Mouse (Mus musculus): ENCODE results near the gene Cryl1. TPM values are rescaled to one million over a fixed set of nuclear protein-coding genes. Genes with fewer than 3 reads are reported as not detected.

The Cryl1 gene
- polyA plus RNA-seq, 2 experiments: 6.0 to 7.4 TPM

- peak overlapping the region; percentile 22 for H3K27ac ChIP-seq
- H3K4me1 ChIP-seq (replicated peaks; ENCODE audit: control insufficient read depth in 2 of 2, insufficient read depth in 2 of 2, low read length in 1 of 2): peaks cover 3 to 13% of the 10 kb centered on the region in 2 experiments; a peak in 3 of 4 replicates
- H3K27me3 ChIP-seq (ENCODE audit: control insufficient read depth, insufficient read depth, low read length): no peaks in the 10 kb centered on the region
- no peaks in the 10 kb centered on the region for H3K36me3 ChIP-seq (replicated peaks; ENCODE audit: control insufficient read depth, insufficient read depth, low read depth)
- peak overlapping the region; percentile 69 for H3K9ac ChIP-seq (replicated peaks)
- 6% methylated on average over 13 of the region's 13 CpGs for WGBS (ENCODE audit: insufficient replicate concordance)
- no peak for TF ChIP-seq CTCF (IDR thresholded peaks at IDR 0.05; ENCODE audit: low read depth)
- DNase-seq (ENCODE audit: low read depth in 3 of 3, low spot score in 3 of 3) (no peak), ATAC-seq (ENCODE audit: insufficient read depth) (peak; percentile 32; the same call in 1 of the 2 replicates)
- no peaks in the 10 kb centered on the region for H3K9me3 ChIP-seq (ENCODE audit: control insufficient read depth, low read length)
- peak overlapping the region; percentile 65 to 74 for H3K4me3 ChIP-seq (ENCODE audit: insufficient read depth in 1 of 2, low read depth in 2 of 2, low read length in 2 of 2)
- peak overlapping the region; percentile 91 for H3K4me2 ChIP-seq (ENCODE audit: low read depth)
Observed at GRCm38 (mm10) chr14:57398813-57399427, 591 bp upstream of the Cryl1 start.

GRCm38 (mm10) chr14:57397221-57397620, 1.1 kb downstream of the Cryl1 start:
- Histone ChIP-seq H3K4me1 (replicated peaks; ENCODE audit: control insufficient read depth in 2 of 2, insufficient read depth in 2 of 2, low read length in 1 of 2) (peaks cover 0 to 10% of the 10 kb centered on the region in 2 experiments; a peak in 3 of 4 replicates), H3K4me2 (ENCODE audit: low read depth) (no peak overlapping the region), H3K27me3 (ENCODE audit: control insufficient read depth, insufficient read depth, low read length) (no peaks in the 10 kb centered on the region), H3K27ac (no peak overlapping the region), H3K36me3 (replicated peaks; ENCODE audit: control insufficient read depth, insufficient read depth, low read depth) (no peaks in the 10 kb centered on the region), H3K4me3 (ENCODE audit: insufficient read depth in 1 of 2, low read depth in 2 of 2, low read length in 2 of 2) (no peak overlapping the region), H3K9me3 (ENCODE audit: control insufficient read depth, low read length) (no peaks in the 10 kb centered on the region), H3K9ac (replicated peaks) (no peak overlapping the region)
- DNase-seq (ENCODE audit: low read depth in 3 of 3, low spot score in 3 of 3) (no peak), ATAC-seq (ENCODE audit: insufficient read depth) (no peak)
- 74% methylated on average over 5 of the region's 5 CpGs for WGBS (ENCODE audit: insufficient replicate concordance)
- TF ChIP-seq EP300 (IDR thresholded peaks at IDR 0.05; ENCODE audit: low read depth): no peak
- no peak for TF ChIP-seq CTCF (IDR thresholded peaks at IDR 0.05; ENCODE audit: low read depth)

GRCm38 (mm10) chr14:57395470-57395869, 2.9 kb downstream of the Cryl1 start:
- Histone ChIP-seq H3K27me3 (ENCODE audit: control insufficient read depth, insufficient read depth, low read length) (no peaks in the 10 kb centered on the region), H3K27ac (no peak overlapping the region), H3K4me3 (ENCODE audit: insufficient read depth in 1 of 2, low read depth in 2 of 2, low read length in 2 of 2) (no peak overlapping the region), H3K9me3 (ENCODE audit: control insufficient read depth, low read length) (no peaks in the 10 kb centered on the region), H3K4me2 (ENCODE audit: low read depth) (no peak overlapping the region), H3K9ac (replicated peaks) (no peak overlapping the region), H3K36me3 (replicated peaks; ENCODE audit: control insufficient read depth, insufficient read depth, low read depth) (no peaks in the 10 kb centered on the region), H3K4me1 (replicated peaks; ENCODE audit: control insufficient read depth in 2 of 2, insufficient read depth in 2 of 2, low read length in 1 of 2) (peaks cover 0 to 10% of the 10 kb centered on the region in 2 experiments; a peak in 3 of 4 replicates)
- WGBS (ENCODE audit: insufficient replicate concordance): 74% methylated on average over 2 of the region's 2 CpGs
- TF ChIP-seq EP300 (IDR thresholded peaks at IDR 0.05; ENCODE audit: low read depth) (no peak), CTCF (IDR thresholded peaks at IDR 0.05; ENCODE audit: low read depth) (no peak)
- no peak for DNase-seq (ENCODE audit: low read depth in 3 of 3, low spot score in 3 of 3)
- ATAC-seq (ENCODE audit: insufficient read depth): no peak

- Histone ChIP-seq H3K27ac (no peak overlapping the region), H3K9ac (replicated peaks) (no peak overlapping the region), H3K9me3 (ENCODE audit: control insufficient read depth, low read length) (no peaks in the 10 kb centered on the region), H3K4me2 (ENCODE audit: low read depth) (no peak overlapping the region), H3K4me1 (replicated peaks; ENCODE audit: control insufficient read depth in 2 of 2, insufficient read depth in 2 of 2, low read length in 1 of 2) (peaks cover 0 to 4% of the 10 kb centered on the region in 2 experiments; a peak in 1 of 4 replicates), H3K4me3 (ENCODE audit: insufficient read depth in 1 of 2, low read depth in 2 of 2, low read length in 2 of 2) (no peak overlapping the region), H3K36me3 (replicated peaks; ENCODE audit: control insufficient read depth, insufficient read depth, low read depth) (no peaks in the 10 kb centered on the region), H3K27me3 (ENCODE audit: control insufficient read depth, insufficient read depth, low read length) (no peaks in the 10 kb centered on the region)
- 53% methylated on average over 5 of the region's 5 CpGs for WGBS (ENCODE audit: insufficient replicate concordance)
- ATAC-seq (ENCODE audit: insufficient read depth): no peak
- DNase-seq (ENCODE audit: low read depth in 3 of 3, low spot score in 3 of 3): no peak
- TF ChIP-seq EP300 (IDR thresholded peaks at IDR 0.05; ENCODE audit: low read depth) (no peak), CTCF (IDR thresholded peaks at IDR 0.05; ENCODE audit: low read depth) (no peak)
Observed at GRCm38 (mm10) chr14:57392278-57392677, 6.1 kb downstream of the Cryl1 start.

GRCm38 (mm10) chr14:57391621-57392020, 6.7 kb downstream of the Cryl1 start:
- TF ChIP-seq CTCF (IDR thresholded peaks at IDR 0.05; ENCODE audit: low read depth) (no peak), EP300 (IDR thresholded peaks at IDR 0.05; ENCODE audit: low read depth) (no peak)
- peaks cover 0 to 11% of the 10 kb centered on the region in 2 experiments; a peak in 1 of 4 replicates for H3K4me1 ChIP-seq (replicated peaks; ENCODE audit: control insufficient read depth in 2 of 2, insufficient read depth in 2 of 2, low read length in 1 of 2)
- H3K9me3 ChIP-seq (ENCODE audit: control insufficient read depth, low read length): no peaks in the 10 kb centered on the region
- H3K4me2 ChIP-seq (ENCODE audit: low read depth): no peak overlapping the region
- no peaks in the 10 kb centered on the region for H3K36me3 ChIP-seq (replicated peaks; ENCODE audit: control insufficient read depth, insufficient read depth, low read depth)
- no peak overlapping the region for H3K9ac ChIP-seq (replicated peaks)
- no peaks in the 10 kb centered on the region for H3K27me3 ChIP-seq (ENCODE audit: control insufficient read depth, insufficient read depth, low read length)
- 23% methylated on average over 4 of the region's 4 CpGs for WGBS (ENCODE audit: insufficient replicate concordance)
- ATAC-seq (ENCODE audit: insufficient read depth) (peak; percentile 31; the same call in 1 of the 2 replicates), DNase-seq (ENCODE audit: low read depth in 3 of 3, low spot score in 3 of 3) (no peak)
- H3K4me3 ChIP-seq (ENCODE audit: insufficient read depth in 1 of 2, low read depth in 2 of 2, low read length in 2 of 2): no peak overlapping the region
- no peak overlapping the region for H3K27ac ChIP-seq
